Mouse (Mus musculus) bone marrow, adult 2 months (tissue): ENCODE measurements around the gene Add3. TPM values are rescaled to one million over a fixed set of nuclear protein-coding genes. Genes with fewer than 3 reads are reported as not detected.

Source experiments
- H3K27ac ChIP-seq: fragments of 200-500 bp; 2 replicates; pipeline ENCODE4 v1.5.1; 2012; ENCODE audit warnings: low read depth, mild to moderate bottlenecking, control low read depth, inconsistent platforms, low read length; ENCODE audit not compliant: control insufficient read depth, poor library complexity, insufficient read depth
- H3K4me1 ChIP-seq: fragments of 200-500 bp; 2 replicates; pipeline ENCODE4 v1.6.1; 2011; ENCODE audit warnings: low read length; ENCODE audit not compliant: control insufficient read depth, insufficient read depth
- H3K4me3 ChIP-seq: fragments of 200-500 bp; replicated peaks from 2 replicates; pipeline ENCODE3; 2011; ENCODE audit warnings: mild to moderate bottlenecking, low read depth, low read length, control low read depth; ENCODE audit not compliant: control insufficient read depth
- CTCF ChIP-seq: fragments of 200-500 bp; IDR thresholded peaks from 2 replicates; pipeline ENCODE4 v1.5.1; 2011; ENCODE audit warnings: low read length, control low read depth; ENCODE audit not compliant: control insufficient read depth, insufficient read depth
- POLR2A ChIP-seq: fragments of 200-500 bp; IDR thresholded peaks from 2 replicates; pipeline ENCODE4 v1.6.1; 2011; ENCODE audit warnings: low read depth, mild to moderate bottlenecking, control low read depth, low read length, borderline replicate concordance; ENCODE audit not compliant: control insufficient read depth
- WGBS: fragments of 180-500 bp; shearing (Covaris S2); methylation state at CpG from one replicate; pipeline ENCODE4 v1.1.7; 2018; 5-methylcytosine and 5-hydroxymethylcytosine counted together
- polyA plus RNA-seq: library from polyadenylated mRNA; stranded (reverse); fragments of >200 nt; gene quantifications from 2 replicates; pipeline ENCODE4 v1.2.4, GENCODE M21; 2011; ENCODE audit warnings: low replicate concordance; ENCODE audit not compliant: missing spikeins, insufficient read depth, insufficient read length

Gene Add3
- polyA plus RNA-seq, 1 experiment, result 43.6 TPM

DNA sequence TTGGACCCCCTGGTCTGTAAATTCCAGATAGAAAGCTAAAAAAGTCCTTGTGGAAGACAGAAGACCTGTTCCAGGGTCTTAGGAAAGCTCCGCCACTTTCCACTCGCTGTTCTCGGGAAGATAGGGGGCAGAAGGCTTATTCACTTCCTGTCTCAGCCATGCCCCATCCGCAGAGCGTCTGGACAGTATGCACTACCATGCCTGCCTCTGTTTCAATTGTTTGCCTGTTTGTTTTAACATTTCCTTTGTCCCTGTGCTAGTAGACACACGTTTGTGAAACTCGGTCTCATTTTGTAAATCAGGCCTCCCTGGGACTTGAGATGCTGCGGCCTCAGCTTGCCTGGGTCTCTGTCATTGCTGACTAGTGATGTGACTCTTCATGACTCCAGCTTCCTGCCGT is 43.4 kb downstream of the Add3 start:
- peak overlapping the region; percentile 61; the same call in 1 of the 2 replicates for H3K27ac ChIP-seq
- peaks cover 14% of the 10 kb centered on the region for H3K4me1 ChIP-seq
- WGBS, result 43% methylated on average over 9 of the region's 9 CpGs

DNA sequence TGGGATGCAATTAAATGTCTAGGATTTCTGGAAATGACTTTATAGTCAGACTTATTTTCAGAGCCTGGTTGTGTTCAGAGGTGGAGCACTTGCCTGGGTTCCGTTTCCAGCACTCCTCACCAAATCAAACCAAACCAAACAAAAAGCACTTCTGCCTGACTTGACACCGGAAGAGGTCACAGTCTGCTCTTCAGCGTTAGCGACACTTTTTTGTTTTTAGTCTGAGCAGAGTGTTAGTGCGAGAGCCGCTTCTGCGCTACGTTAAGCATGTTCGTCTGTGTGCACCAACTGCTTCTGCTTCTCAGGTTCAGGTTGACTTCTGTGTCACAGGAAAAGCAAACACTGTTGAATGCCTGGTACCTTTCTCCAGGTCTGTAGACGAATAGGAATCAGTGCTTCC is 44.0 kb downstream of the Add3 start:
- 29% methylated on average over 10 of the region's 10 CpGs for WGBS
- H3K4me1 ChIP-seq, result peaks cover 16% of the 10 kb centered on the region
- no peak for TF ChIP-seq CTCF
- no peak for TF ChIP-seq POLR2A
- H3K27ac ChIP-seq, result peak overlapping the region; percentile 61
- no peak overlapping the region for H3K4me3 ChIP-seq

More for the DNA sequence above, 43.4 kb downstream of the Add3 start:
- TF ChIP-seq POLR2A (no peak), CTCF (no peak)
- no peak overlapping the region for H3K4me3 ChIP-seq

DNA sequence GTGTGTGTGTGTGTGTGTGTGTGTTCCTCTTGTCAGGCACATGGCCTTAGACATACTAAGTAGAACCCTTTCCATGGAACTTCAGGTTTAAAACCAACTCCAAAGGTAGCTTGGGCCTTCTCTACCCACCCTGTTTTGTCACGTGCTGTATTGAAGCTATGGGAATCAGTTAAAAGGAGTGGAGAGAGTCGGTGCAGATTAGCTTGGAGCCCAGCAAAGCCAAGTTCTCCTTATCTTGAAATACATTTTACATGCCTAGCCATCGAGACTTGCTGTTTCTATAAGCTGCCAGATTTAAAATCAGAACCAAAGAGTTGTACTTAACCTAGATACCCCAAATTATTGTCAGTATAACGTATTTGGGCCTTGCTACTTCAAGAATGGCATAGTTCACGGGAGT is 44.7 kb downstream of the Add3 start:
- H3K27ac ChIP-seq, result peak overlapping the region; percentile 42; the same call in 1 of the 2 replicates
- no peak for TF ChIP-seq CTCF
- TF ChIP-seq POLR2A, result no peak
- peaks cover 15% of the 10 kb centered on the region for H3K4me1 ChIP-seq
- WGBS, result 33% methylated on average over 5 of the region's 5 CpGs
- no peak overlapping the region for H3K4me3 ChIP-seq

DNA sequence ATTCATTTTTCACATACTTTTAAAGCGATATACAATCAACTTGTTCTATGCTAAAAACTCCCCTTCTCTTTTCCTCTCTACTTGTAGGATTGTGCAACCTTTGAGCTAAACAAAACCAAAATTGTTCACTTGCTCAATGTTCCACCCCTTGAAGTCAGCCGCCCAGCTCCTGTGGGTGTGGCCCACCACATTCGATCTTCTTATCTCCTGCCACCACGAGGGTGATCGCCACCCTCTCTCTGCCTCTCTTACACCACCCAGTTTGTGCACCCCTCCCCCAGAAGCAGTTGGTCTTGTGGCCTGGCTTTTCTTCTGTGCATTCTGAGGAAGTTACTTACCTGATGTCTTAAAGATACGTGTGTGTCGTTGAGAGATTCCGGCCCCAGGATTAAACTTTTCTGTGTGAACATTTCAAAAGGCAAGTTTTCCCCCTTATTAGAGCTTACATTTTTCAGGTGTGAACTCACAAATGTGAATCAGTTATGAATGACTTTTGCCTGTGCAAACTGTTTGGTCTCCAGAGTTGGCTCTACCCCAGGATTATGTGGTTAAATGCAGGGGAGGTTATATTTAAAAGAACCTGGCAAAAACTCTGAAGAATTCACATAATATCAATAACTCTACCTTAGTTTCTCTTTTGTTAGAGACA is 45.4 kb downstream of the Add3 start:
- Histone ChIP-seq H3K4me3 (peak overlapping the region; percentile 10), H3K4me1 (peaks cover 13% of the 10 kb centered on the region), H3K27ac (no peak overlapping the region)
- WGBS, result 4% methylated on average over 8 of the region's 8 CpGs
- TF ChIP-seq CTCF (no peak), POLR2A (no peak)

DNA sequence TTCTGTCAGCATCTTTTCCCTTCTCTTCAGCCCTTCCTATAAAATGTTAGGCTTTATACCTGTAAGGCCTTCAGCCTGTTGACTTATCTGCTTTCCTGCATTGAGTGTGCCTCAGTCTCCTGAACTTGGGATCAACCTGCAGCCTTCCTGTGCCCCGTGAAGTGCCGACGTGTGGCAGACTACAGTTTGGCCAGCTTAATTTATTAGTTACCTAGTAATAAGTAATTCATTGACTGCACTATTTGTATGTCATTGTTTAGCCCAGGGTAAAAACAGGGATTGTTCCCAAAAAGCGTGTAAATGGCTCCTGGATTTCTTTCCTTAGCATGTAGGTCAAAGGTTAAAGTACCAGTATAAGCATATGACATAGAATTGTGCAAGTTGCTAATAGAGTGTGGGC is 46.2 kb downstream of the Add3 start:
- TF ChIP-seq CTCF (no peak), POLR2A (no peak)
- peak overlapping the region; percentile 34 for H3K4me3 ChIP-seq
- peaks cover 13% of the 10 kb centered on the region for H3K4me1 ChIP-seq
- H3K27ac ChIP-seq, result no peak overlapping the region
- 58% methylated on average over 4 of the region's 4 CpGs for WGBS

DNA sequence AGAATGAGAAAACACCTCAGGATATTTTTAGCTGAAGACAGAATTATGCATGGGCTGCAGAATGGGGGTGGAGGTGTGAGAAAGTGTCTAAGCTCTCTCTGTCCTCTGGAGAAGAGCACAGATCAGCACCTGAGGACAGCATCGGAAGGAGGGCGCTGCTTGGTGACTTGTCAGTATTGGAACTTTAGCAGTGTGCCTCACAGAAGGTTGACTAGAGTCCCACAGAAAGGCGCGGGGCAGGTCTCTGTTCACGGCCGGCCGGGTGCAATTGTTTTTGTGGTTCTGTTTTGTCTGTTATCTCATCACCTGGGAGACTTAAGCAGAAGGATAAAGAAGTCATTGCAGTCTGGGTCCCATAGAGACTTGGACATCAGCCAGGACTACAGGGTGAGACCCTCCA is 47.3 kb downstream of the Add3 start:
- TF ChIP-seq CTCF (no peak), POLR2A (no peak)
- H3K27ac ChIP-seq, result no peak overlapping the region
- 48% methylated on average over 7 of the region's 7 CpGs for WGBS
- H3K4me3 ChIP-seq, result no peak overlapping the region
- peaks cover 13% of the 10 kb centered on the region for H3K4me1 ChIP-seq

DNA sequence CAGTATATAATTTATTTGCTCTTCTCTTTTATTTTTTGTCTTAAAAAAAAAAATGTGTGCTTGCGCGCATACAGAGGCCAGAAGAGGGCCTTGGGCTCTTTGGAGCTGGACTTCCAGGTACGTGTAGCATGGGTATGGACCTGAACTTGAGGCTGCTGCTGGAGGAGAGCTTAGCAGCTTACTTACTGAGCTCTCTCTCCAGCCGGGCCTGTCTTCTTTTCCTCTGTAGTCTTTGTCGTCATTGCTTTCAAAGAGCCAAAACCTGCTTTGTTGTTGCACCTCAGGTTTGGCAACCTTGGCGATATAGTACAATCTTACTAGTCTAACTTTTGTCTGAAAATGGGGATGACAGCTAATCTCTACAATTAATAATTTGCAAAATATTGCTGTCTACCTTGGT is 47.9 kb downstream of the Add3 start:
- TF ChIP-seq POLR2A (no peak), CTCF (no peak)
- Histone ChIP-seq H3K4me3 (no peak overlapping the region), H3K27ac (peak overlapping the region; percentile 58), H3K4me1 (peaks cover 13% of the 10 kb centered on the region)
- 65% methylated on average over 6 of the region's 6 CpGs for WGBS

DNA sequence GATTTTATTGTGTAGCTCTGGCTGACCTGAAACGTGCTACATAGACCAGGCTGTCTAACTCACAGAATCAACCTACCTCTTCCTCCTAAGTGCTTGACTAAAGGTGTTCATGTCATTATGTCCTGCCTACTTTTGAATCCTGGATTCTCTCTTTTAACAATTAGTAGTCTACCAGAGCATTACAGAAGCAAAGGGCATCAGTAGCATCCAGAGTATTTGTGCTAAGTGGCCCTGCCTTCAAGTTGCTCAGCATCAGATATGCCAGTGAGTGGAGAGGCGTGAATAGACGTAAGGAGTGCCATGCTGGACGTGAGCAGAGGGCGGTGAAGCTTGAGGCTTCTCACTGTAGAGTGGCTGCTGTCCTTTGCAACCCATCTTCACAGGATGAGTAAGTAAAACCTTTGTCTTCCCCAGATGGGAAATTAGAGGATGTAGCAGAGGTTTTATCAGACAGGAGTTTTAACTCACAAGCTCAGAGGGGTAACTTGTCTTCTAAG is 48.5 kb downstream of the Add3 start:
- H3K27ac ChIP-seq, result peak overlapping the region; percentile 68
- TF ChIP-seq CTCF (no peak), POLR2A (no peak)
- 52% methylated on average over 5 of the region's 5 CpGs for WGBS
- no peak overlapping the region for H3K4me3 ChIP-seq
- peaks cover 12% of the 10 kb centered on the region for H3K4me1 ChIP-seq

DNA sequence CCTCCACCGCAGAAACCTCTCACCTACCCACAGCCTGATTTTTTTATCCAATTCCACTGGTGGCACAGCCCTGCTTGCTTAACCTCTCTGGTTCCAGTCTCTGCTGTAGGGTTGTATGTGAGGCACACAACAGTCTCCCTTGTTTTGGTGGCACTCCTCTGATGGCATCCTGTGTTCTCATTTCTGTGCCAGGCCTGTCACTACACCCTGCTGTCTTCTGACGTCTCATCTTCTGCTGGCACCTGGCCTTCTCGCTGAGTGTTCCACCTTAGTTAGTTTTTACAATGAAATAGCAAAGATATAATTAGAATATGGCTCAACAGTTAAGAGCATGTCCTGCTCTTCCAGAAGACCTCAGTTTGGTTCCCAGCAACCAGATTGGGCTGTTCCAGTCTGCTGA is 49.5 kb downstream of the Add3 start:
- peaks cover 8% of the 10 kb centered on the region for H3K4me1 ChIP-seq
- WGBS, result 65% methylated on average over 3 of the region's 3 CpGs

More for the DNA sequence above, 49.5 kb downstream of the Add3 start:
- Histone ChIP-seq H3K27ac (no peak overlapping the region), H3K4me3 (no peak overlapping the region)
- no peak for TF ChIP-seq CTCF
- no peak for TF ChIP-seq POLR2A
